Mouse (Mus musculus): ENCODE measurements around the gene Pxn.

GRCm38 (mm10) chr5:115492711-115493335 lies 13.7 kb upstream of the Pxn start:
- no peak for TF ChIP-seq CTCF (IDR thresholded peaks at IDR 0.05; ENCODE audit: extremely low read depth, insufficient read depth, low read length)
- no peak for TF ChIP-seq POLR2A (IDR thresholded peaks at IDR 0.05; ENCODE audit: extremely low read depth, insufficient read depth, low read length)

All from cortical plate, adult 2 months (tissue).